Mouse (Mus musculus) heart, postnatal 14 days (tissue): ENCODE measurements around the gene Nkapd1. TPM values are rescaled to one million over a fixed set of nuclear protein-coding genes. Genes with fewer than 3 reads are reported as not detected.
"Not testable (repeated sequence)": the region's sequence is repeated elsewhere in the genome, so short reads cannot be mapped to it uniquely, and the experiment has no call there.

Experiments
- DNase-seq, 2 experiments: peaks; one replicate each; pipeline ENCODE4 v3.0.0; 2021 to 2022
- intact Hi-C: fragments of 180-260 bp; cut with DNase I; formaldehyde crosslinking; loops from one replicate; pipeline ENCODE4 v1.15.1; 2025
- long read RNA-seq, 2 experiments: library from polyadenylated mRNA; stranded (forward); transcript quantifications; one replicate each; pipeline ENCODE4 v2.0.0; 2021
- total RNA-seq, 2 experiments: library from RNA; stranded (reverse); gene quantifications; 2 replicates each; pipeline ENCODE4 v1.2.3; 2021

The Nkapd1 gene
- total RNA-seq: 10 to 100 TPM; 14.7 to 14.8 TPM
- long read RNA-seq, experiment 1, transcript Nkapd1-203 (6 exons, 1,225 nt): major isoform, 5 of 5 reads
- long read RNA-seq, experiment 1, partial matches to known transcripts: 0 of 5 reads
- long read RNA-seq, experiment 1, other reads (novel, unspliced or antisense): 0 of 5 reads
- long read RNA-seq, experiment 2, partial matches to known transcripts: 0 of 7 reads
- long read RNA-seq, experiment 2, other reads (novel, unspliced or antisense): 3 of 7 reads

DNA sequence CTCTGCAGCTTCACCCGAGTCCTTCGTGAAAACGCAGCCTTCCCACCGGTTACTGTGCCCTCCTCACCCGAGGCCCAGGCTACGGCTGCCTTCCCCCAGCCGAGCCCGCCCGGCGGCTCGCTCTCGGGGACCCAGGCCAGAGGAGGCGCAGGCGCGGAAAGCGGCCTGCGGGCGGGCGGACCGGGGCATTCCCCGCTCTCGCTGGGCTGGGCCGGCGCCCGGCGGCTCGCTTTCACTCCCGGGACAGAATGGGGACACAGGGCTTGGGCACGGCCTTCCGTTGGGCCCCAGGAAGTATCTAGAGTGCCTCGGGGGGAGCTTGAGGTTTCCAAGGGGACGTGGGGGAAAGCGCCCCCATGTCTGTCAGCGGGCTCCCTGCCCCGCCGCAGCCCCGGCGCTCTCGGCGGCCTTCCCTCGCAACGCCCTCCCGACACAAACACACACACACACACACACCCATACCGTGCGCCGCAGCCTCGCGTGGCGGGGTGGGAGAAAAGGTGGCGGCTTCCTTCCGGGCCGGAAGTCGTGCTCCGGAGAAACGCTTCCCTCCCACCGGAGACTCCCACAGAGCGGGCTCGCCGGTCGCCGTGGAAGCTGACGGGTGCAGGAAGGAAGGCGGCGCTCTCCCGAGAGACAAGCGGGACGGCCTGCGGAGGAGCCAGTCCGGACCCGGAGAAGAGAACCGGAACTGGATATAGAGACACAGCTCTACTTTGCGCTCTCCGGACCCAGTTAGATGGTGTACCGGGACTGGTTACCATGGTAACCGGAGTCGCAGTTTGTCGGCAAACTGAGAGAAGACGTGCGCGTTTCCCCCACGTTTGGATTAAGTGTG is at the start of gene Nkapd1, which contains the start of gene Pih1d2:
Gene Nkapd1, minus strand, starts transcription at position 699 of the 838 bp plus-strand sequence.
Gene Pih1d2, plus strand, starts transcription at position 556 of the 838 bp plus-strand sequence.
- DNase-seq: peak; percentile 86 to 92
- intact Hi-C loops: loop anchor here (5.0 kb wide), 1 partner anchor 150 kb away; the partner anchor contains the start of gene Fdxacb1

- DNase-seq: no peak
- intact Hi-C loops: no loop called here
Observed at GRCm38 (mm10) chr9:50666442-50666841, 49.2 kb upstream of the Nkapd1 start.

DNA sequence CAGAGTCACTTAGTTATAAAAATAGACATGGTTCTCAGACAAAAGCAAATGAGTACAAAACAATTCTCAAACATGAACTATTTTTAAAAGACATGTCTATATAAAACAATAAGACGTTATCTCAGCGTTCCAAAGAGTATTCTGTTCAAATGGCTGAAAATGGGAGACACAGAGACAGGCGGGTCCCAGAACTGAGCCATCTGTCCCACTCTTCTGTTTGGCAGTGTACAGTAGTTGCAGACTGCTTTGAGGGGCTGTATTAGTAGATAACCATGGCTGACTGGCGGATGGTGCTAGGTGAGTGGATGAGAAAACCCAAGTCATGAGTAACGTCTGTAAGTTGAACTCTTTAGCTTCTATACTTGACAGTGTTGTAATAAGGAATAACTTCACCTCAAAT is 47.6 kb upstream of the Nkapd1 start:
- intact Hi-C loops: no loop called here
- no peak for DNase-seq

GRCm38 (mm10) chr9:50660431-50660830 is 43.2 kb upstream of the Nkapd1 start:
- DNase-seq: peak; percentile 27 to 51
- intact Hi-C loops: no loop called here

DNA sequence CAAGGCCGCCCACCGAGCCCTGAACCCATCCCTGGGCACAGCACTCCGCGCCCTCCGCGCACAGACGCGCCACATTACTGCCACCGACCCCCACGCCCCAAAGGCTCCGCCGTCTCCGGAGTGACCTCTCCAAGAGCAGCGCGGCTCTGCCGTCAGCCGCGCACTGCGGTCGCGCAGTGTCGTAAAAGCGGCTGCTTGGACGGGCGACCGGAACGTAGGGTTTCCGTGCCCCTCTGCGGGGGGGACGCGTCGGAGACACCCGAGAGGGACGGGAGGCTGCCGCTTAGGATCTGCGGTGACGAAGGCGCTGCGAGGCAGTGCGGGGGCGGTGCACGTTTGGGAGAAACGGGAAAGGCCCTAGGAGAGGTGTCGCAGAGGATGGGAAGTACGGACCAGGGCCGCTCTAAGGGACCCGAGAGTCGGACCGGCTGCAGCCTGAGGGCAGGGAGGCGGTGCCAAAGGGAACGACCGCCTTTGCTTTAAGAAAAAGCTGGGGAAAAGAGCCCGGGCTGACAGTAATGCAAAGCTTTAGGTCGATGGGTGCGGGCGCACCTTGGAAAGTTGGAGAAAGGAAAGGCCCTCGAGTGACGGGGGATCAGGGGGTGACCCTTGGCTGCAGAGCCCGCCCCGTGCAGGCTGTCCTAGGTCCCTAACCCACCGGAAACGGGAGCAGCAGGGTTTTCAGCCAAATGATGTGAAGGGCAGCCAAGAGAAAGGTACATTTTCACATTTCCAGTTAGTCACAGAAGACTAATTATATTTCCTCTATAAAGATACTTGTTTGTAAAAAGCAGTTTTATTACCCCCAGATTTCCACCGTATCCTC is 42.3 kb upstream of the Nkapd1 start, which contains the start of gene Dlat:
Gene Dlat, minus strand, starts transcription at position 389 of the 826 bp plus-strand sequence.
- peak; percentile 87 to 90 for DNase-seq
- intact Hi-C loops: no loop called here

GRCm38 (mm10) chr9:50658941-50659388 is 41.7 kb upstream of the Nkapd1 start:
- no peak for DNase-seq

GRCm38 (mm10) chr9:50658391-50658790 is 41.1 kb upstream of the Nkapd1 start:
- intact Hi-C loops: no loop called here

More at GRCm38 (mm10) chr9:50658941-50659388, 41.7 kb upstream of the Nkapd1 start:
- intact Hi-C loops: no loop called here

DNA sequence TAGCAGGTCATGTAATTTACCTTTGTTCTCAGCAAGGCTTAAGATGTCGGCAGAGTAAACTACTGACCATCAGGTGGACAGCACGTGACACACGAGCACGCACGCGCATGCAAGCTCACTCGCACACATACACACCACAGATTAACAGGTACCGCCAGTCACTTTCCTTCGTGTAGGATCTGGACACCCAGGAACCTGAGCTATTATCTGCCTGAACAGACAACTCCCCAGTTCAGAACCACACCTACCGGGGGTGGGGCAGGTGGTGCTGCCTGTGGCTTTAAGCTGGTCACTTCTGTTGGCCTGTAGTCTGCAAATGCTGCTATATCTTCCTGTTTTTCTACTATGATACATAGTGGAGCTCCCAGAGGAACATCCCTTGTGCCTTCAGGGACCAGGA is 33.2 kb upstream of the Nkapd1 start:
- intact Hi-C loops: no loop called here
- DNase-seq: no peak

More at GRCm38 (mm10) chr9:50658391-50658790, 41.1 kb upstream of the Nkapd1 start:
- DNase-seq: no peak

DNA sequence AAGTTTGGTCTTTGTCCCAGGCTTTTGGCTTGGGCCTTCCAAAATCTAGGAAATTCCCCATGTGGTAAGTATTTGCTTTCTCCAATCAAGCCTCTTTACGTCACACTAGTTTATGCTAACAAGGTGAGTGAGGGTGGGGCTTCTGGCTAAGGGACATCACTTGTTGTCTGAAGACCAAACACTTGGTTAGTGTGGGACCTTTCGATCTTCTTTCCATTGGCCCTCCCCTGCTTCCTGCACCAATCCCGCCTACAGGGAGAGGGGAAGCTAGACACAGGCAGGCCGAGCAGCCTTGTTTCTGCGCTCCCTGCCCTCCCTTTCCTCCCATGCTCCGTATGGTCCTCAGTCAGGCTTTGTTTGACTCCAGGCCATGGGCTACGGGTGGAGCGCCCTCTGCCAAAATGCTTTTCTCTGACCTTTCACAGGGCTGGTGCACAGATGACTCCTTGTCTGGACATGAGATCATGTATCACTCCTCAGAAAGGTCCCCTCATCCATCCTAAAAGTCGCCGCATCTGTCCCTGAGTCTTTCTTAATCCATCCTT is 29.6 kb upstream of the Nkapd1 start:
- intact Hi-C loops: no loop called here
- no peak for DNase-seq

DNA sequence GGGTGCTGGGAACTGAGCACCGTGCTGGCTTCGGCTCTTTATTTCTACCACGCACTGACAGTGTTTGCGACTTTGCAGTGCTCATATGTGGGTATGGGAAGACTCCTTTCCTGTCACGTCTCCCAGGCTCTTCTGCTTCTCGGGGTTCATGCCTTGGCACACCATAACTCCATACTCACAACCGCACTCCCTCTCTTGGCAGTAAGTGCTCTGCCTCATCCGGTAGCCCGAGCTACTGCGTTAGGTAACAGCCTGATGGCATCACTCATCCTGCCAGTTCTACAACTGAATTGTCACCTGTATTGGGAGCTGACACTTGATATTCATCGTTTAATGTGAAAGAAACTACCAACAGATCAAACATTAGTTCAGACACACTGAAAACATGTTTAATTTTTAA is 17.0 kb upstream of the Nkapd1 start:
- intact Hi-C loops: loop anchor here (1.0 kb wide), 1 partner anchor 9 kb away; no protein-coding TSS in a partner anchor
- no peak for DNase-seq

DNA sequence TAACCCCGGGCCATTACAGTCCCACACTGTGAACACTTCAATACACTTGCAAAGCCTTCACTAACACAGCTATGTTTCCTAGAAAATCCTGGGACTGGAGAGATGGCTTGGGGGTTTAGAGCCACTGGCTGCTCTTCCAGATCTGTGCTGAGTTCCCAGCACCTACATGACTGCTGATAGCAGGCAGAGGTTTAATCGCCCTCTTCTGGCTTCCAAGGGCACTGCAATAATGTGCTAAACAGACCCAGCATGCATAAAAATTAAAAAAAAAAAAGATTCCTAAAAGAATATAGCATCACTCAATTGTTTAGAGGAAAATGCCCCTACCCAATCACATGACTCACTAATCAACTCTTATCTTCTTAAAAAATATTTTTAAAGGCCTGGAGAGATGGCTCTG is 15.8 kb upstream of the Nkapd1 start:
- no peak for DNase-seq
- intact Hi-C loops: no loop called here

- intact Hi-C loops: no loop called here
- no peak for DNase-seq
Observed at GRCm38 (mm10) chr9:50632016-50632688, 14.9 kb upstream of the Nkapd1 start.

DNA sequence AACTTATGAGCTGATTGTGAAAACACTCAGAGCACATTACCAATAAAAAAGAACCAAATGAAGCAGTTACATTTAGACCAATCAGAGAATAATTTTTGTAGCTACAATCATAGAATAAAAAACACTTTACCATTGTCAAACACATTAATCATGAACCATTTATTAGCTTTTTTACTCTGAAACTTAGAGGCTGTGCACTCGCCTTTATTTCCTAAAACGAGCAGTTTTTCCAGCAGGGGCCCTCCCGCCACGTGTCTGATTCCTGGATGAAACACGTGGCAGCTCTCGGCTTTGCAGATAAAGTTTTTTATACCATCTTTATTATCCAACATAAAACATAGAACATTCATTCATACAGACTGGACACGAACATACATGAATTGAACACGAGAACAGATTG is 13.6 kb upstream of the Nkapd1 start:
- DNase-seq, intact Hi-C loops: not testable (repeated sequence)

DNA sequence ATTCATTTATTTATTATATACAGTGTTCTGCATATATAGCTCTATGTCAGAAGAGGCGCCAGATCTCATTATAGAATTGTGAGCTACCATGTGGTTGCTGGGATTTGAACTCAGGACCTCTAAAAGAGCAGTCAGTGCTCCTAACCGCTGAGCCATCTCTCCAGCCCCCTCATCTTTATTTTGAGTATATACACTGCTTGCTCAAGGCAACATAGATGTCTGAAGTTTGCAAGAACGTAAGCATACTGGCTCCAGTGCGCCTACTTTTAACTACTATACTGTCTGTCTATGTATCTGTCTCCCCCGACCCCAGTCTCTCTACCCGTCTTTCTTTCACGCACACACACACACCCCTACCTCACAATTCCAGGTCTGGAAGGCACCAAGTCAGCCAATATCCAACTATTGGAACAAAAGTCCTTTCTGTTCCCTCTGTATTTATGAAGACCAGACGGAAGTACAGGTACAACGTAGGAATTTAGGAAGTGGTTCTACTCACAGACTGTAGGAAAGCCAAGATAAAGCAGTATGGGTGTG is 598 bp upstream of the Nkapd1 start:
- intact Hi-C loops: loop anchor here (5.0 kb wide), 1 partner anchor 149 kb away; the partner anchor contains the start of gene Fdxacb1
- DNase-seq: no peak

DNA sequence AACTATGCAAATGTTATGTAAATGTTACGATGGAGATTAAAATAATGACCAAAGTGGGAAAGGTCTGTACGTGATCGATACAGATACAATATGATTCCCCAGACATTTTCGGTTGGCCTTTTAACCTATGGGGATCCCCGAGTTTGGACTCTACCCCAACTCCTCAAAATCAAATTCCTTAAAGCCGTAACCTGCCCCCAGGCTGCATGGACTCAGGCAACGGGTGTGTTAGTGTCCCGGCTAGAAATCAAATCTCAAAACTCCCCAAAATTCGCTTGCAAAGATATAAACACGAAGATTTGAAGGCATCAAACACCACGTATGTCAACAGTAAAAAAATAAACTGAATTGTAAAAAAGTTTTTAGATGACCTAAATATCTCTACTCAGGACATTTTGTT is 1.1 kb downstream of the Nkapd1 start:
- DNase-seq: no peak
- intact Hi-C loops: loop anchor here (5.0 kb wide), 1 partner anchor 151 kb away; the partner anchor contains the start of gene Fdxacb1

- intact Hi-C loops: no loop called here
- DNase-seq: no peak
Observed at GRCm38 (mm10) chr9:50612115-50612514, 5.1 kb downstream of the Nkapd1 start.

GRCm38 (mm10) chr9:50604338-50604737 is 12.9 kb downstream of the Nkapd1 start:
- no peak for DNase-seq
- intact Hi-C loops: no loop called here

- intact Hi-C loops: no loop called here
- DNase-seq: no peak
Observed at GRCm38 (mm10) chr9:50603998-50604324, 13.3 kb downstream of the Nkapd1 start.
